9 mouse cellular contexts compared by ENCODE assay signal in genomic region chr11:96581604-96582384, GRCm38 (mm10).
A peak's percentile ranks its signal among the peaks of the same experiment; 100 is the strongest.
DNase-seq lines count a peak whose midpoint lies in the region; ATAC-seq and TF ChIP-seq lines count a peak whose summit lies in the region.
"Had no signal": no experiment of that assay in that cellular context is flagged by ENCODE, and none has a peak within 500 bp of the region (broad histone marks: within the 10 kb centered on the region; RNA-seq: fewer than 3 reads in every experiment).

No protein-coding gene starts in this region.

- no peak for DNase-seq in heart, postnatal 0 days (ENCODE audit: low spot score)
- DNase-seq in heart, postnatal 25 days (ENCODE audit: low spot score) = no peak
- DNase-seq in CD4-positive helper T cell, adult 2 months (ENCODE audit: low read depth, low spot score) = peak; percentile 63
- peak; percentile 22 to 29 for DNase-seq in adrenal gland, adult 18-20 months (ENCODE audit: low spot score in 2 of 2)
- DNase-seq in hindbrain, embryonic 14.5 days (ENCODE audit: low spot score) = peak; percentile 69
- peak; percentile 70 for DNase-seq in thymus, postnatal 4 days
- DNase-seq in left cerebral cortex, adult 9 months (ENCODE audit: low spot score in 2 of 2) = no peak

- H3K4me2 ChIP-seq in heart, postnatal 0 days (ENCODE audit: low read depth, low read length) = no peak overlapping the region
- H3K4me2 ChIP-seq in hindbrain, embryonic 14.5 days (replicated peaks) = no peak overlapping the region
- H3K4me2 ChIP-seq: limb, embryonic 15.5 days had no signal

- no peaks in the 10 kb centered on the region for H3K4me1 ChIP-seq in heart, postnatal 0 days (ENCODE audit: control insufficient read depth, insufficient read depth)
- peaks cover 30% of the 10 kb centered on the region for H3K4me1 ChIP-seq in hindbrain, embryonic 14.5 days (replicated peaks; ENCODE audit: control insufficient read depth, insufficient read depth, low read length)
- H3K4me1 ChIP-seq: limb, embryonic 15.5 days had no signal

- intact Hi-C loops in heart, postnatal 25 days (cut with DNase I) = loop anchor here (5.0 kb wide), 1 partner anchor 91 kb away; no protein-coding TSS in a partner anchor

- TF ChIP-seq CTCF in heart, postnatal 0 days (IDR thresholded peaks at IDR 0.05; ENCODE audit: low read depth) = peak; percentile 62

- 51% methylated on average over 10 of the region's 10 CpGs for WGBS in heart, postnatal 0 days
- 39% methylated on average over 10 of the region's 10 CpGs for WGBS in hindbrain, embryonic 14.5 days

- no peak overlapping the region for H3K4me3 ChIP-seq in heart, postnatal 0 days (ENCODE audit: low read depth, low read length)
- no peak overlapping the region for H3K4me3 ChIP-seq in hindbrain, embryonic 14.5 days (replicated peaks; ENCODE audit: low read length)
- H3K4me3 ChIP-seq: limb, embryonic 15.5 days had no signal

- no peak for TF ChIP-seq EP300 in heart, postnatal 0 days (IDR thresholded peaks at IDR 0.05; ENCODE audit: low read depth)

- no peak for ATAC-seq in heart, postnatal 0 days (ENCODE audit: insufficient read depth, low read depth)
- ATAC-seq in hindbrain, embryonic 14.5 days (ENCODE audit: low FRiP score) = peak; percentile 66; the same call in 1 of the 2 replicates
- peak; percentile 68 for ATAC-seq in megakaryocyte progenitor cell, adult 5-6 weeks (replicated peaks; ENCODE audit: poor library complexity)

- no peak overlapping the region for H3K27ac ChIP-seq in heart, postnatal 0 days (ENCODE audit: low read depth)
- peak overlapping the region; percentile 22; the same call in 1 of the 2 replicates for H3K27ac ChIP-seq in hindbrain, embryonic 14.5 days
- H3K27ac ChIP-seq: limb, embryonic 15.5 days had no signal

- no peaks in the 10 kb centered on the region for H3K9me3 ChIP-seq in heart, postnatal 0 days (replicated peaks; ENCODE audit: control insufficient read depth, low read length)
- no peaks in the 10 kb centered on the region for H3K9me3 ChIP-seq in hindbrain, embryonic 14.5 days (ENCODE audit: control insufficient read depth, low read length)
- H3K9me3 ChIP-seq: limb, embryonic 15.5 days had no signal

- no peaks in the 10 kb centered on the region for H3K36me3 ChIP-seq in heart, postnatal 0 days (replicated peaks; ENCODE audit: control insufficient read depth, insufficient read depth, low read length)
- H3K36me3 ChIP-seq in hindbrain, embryonic 14.5 days (replicated peaks; ENCODE audit: control insufficient read depth, insufficient read depth) = no peaks in the 10 kb centered on the region
- H3K36me3 ChIP-seq: limb, embryonic 15.5 days had no signal

- peaks cover 23% of the 10 kb centered on the region for H3K27me3 ChIP-seq in heart, postnatal 0 days (ENCODE audit: control insufficient read depth, insufficient read depth, low read length)
- H3K27me3 ChIP-seq in hindbrain, embryonic 14.5 days (ENCODE audit: control insufficient read depth, insufficient read depth, low read length) = no peaks in the 10 kb centered on the region

- no peak overlapping the region for H3K9ac ChIP-seq in heart, postnatal 0 days (replicated peaks; ENCODE audit: low read depth, low read length)
- H3K9ac ChIP-seq in hindbrain, embryonic 14.5 days = no peak overlapping the region
- H3K9ac ChIP-seq: limb, embryonic 15.5 days had no signal

Comparison
In these comparisons a context has a peak if more than half of its experiments do, and no peak if none do; other contexts are left out.
1. DNase-seq: peak in CD4-positive helper T cell, adult 2 months (single experiment), adrenal gland, adult 18-20 months (2 of 2), hindbrain, embryonic 14.5 days (single experiment) and thymus, postnatal 4 days (single experiment); none in heart, postnatal 0 days (single experiment), heart, postnatal 25 days (single experiment) and left cerebral cortex, adult 9 months (0 of 2).